Mouse (Mus musculus) liver, embryonic 14.5 days (tissue): Measurements from ENCODE around the gene Chst8.

Source experiments
- CTCF ChIP-seq: IDR thresholded peaks from 2 replicates; pipeline ENCODE4 v1.5.1; 2016; ENCODE audit warnings: antibody characterized with exemption, low read depth, control low read depth
- EP300 ChIP-seq: IDR thresholded peaks from 2 replicates; pipeline ENCODE4 v1.6.1; 2016; ENCODE audit warnings: antibody characterized with exemption, low read depth

DNA sequence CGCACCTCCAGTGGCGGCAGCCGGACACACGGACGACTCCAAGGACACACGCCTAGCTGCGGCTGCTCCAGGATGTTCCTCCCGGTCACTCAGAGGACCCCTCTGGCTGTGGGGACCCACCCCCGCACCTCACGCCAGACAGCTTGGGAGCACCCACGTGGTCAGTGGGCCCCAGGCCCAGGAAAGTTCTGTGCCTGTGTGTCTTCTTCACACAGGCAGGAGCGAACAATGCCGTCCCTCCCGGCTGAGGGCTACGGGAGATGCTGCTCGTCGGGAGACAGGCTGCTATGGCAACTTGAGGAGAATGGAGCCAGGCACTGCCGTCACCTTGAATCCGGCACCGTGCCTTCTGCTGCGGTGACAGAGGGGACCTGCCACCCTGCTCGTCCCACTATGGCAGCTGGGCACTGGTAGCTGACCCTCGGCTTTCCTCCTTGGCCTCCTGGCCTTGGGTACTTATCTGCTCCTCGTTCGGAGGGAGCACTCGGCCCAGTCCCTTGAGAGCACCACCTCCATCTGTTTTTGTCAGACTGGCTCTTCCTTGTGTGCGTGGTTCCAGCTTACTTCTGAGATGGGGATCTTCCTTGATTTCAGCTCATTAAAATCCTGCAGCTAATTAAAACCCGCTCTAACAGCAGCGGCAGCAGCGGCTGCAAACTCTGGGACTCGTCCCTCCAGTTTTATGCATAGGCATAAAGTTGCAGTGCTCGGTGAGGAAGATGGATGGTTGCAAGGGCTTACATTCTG is 59.2 kb downstream of the Chst8 start:
- TF ChIP-seq CTCF (no peak), EP300 (no peak)
